Mouse (Mus musculus) lung, adult 2 months (tissue): Measurements from ENCODE around the gene Tmem39a.

Source experiments
- CTCF ChIP-seq: fragments of 200-500 bp; IDR thresholded peaks from 2 replicates; pipeline ENCODE4 v1.5.1; 2011; ENCODE audit warnings: mild to moderate bottlenecking, low read length, control low read depth; ENCODE audit not compliant: insufficient read depth
- POLR2A ChIP-seq: fragments of 200-500 bp; IDR thresholded peaks from 2 replicates; pipeline ENCODE4 v1.6.1; 2011; ENCODE audit warnings: low read depth, mild to moderate bottlenecking, control low read depth, low read length, borderline replicate concordance; ENCODE audit errors: extremely low read depth

DNA sequence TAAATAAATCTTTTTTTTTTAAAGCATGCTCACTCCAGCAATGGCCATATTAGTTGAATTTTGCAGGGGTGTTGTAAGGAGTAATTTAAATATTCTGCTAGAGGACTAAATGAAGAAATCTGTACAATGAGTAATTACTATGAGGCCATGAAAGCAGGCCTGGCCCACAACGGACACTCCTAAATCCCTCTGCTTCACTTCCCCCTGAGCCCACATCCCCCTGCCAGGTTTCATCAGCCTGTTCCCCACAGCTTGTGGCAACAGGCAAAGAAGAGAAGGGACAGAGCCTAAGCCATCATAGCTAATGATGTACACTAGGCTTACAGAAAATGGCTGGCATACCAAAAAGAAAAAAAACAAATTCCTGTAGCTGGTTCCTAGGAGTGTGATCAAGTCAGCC is 10.5 kb upstream of the Tmem39a start:
- TF ChIP-seq CTCF (no peak), POLR2A (no peak)
